Mouse (Mus musculus) limb, embryonic 12.5 days (tissue): Measurements from ENCODE around the gene Tat. TPM values are rescaled to one million over a fixed set of nuclear protein-coding genes. Genes with fewer than 3 reads are reported as not detected.

ENCODE experiments used
- ATAC-seq: fragments of 200-750 bp; cut with Nextera tagmentation; 2 replicates; pipeline ENCODE4 v1.8.0; 2017; ENCODE audit warnings: low read depth, moderate TSS enrichment; ENCODE audit not compliant: insufficient number of reproducible peaks, insufficient read depth, low FRiP score, low TSS enrichment
- H3K27ac ChIP-seq: fragments of 300-500 bp; sonication (generic); 2 replicates; pipeline ENCODE4 v1.5.1; 2016; ENCODE audit warnings: mild to moderate bottlenecking, moderate library complexity
- H3K27me3 ChIP-seq: fragments of 300-500 bp; sonication (generic); 2 replicates; pipeline ENCODE4 v1.6.1; 2016; ENCODE audit warnings: mild to moderate bottlenecking, moderate library complexity
- H3K36me3 ChIP-seq: fragments of 300-500 bp; sonication (generic); 2 replicates; pipeline ENCODE4 v1.6.1; 2016; ENCODE audit warnings: mild to moderate bottlenecking, moderate library complexity
- H3K4me1 ChIP-seq: fragments of 300-500 bp; sonication (generic); replicated peaks from 2 replicates; pipeline ENCODE4 v1.6.1; 2016
- H3K4me2 ChIP-seq: fragments of 300-500 bp; sonication (generic); 2 replicates; pipeline ENCODE4 v1.6.1; 2016; ENCODE audit warnings: mild to moderate bottlenecking, moderate library complexity
- H3K4me3 ChIP-seq: fragments of 300-500 bp; sonication (generic); replicated peaks from 2 replicates; pipeline ENCODE4 v1.5.1; 2016; ENCODE audit warnings: mild to moderate bottlenecking
- H3K9ac ChIP-seq: fragments of 300-500 bp; sonication (generic); replicated peaks from 2 replicates; pipeline ENCODE4 v1.6.1; 2016; ENCODE audit warnings: mild to moderate bottlenecking, moderate library complexity
- H3K9me3 ChIP-seq: fragments of 300-500 bp; sonication (generic); 2 replicates; pipeline ENCODE4 v1.6.1; 2016; ENCODE audit warnings: mild to moderate bottlenecking, moderate library complexity
- WGBS: fragments of 180-500 bp; shearing (Covaris S2); methylation state at CpG from one replicate; pipeline ENCODE4 v1.1.7; 2016; 5-methylcytosine and 5-hydroxymethylcytosine counted together
- polyA plus RNA-seq: library from polyadenylated mRNA; unstranded; fragments of >200 nt; fragmentation: Nextera tagmentation; extraction: Ambion mirVana; gene quantifications from 2 replicates; pipeline ENCODE4 v1.2.1, GENCODE M21; 2016

Gene Tat
- polyA plus RNA-seq, 1 experiment from 2014 or later, result not detected

GRCm38 (mm10) chr8:109983944-109984343 is 6.3 kb upstream of the Tat start:
- H3K27ac ChIP-seq, result no peak overlapping the region
- H3K4me3 ChIP-seq, result no peak overlapping the region
- 0 out of 2 replicates have a peak, but pooled peaks cover 3% of the 10 kb centered on the region for H3K4me1 ChIP-seq
- WGBS, result 52% methylated on average over 5 of the region's 5 CpGs
- H3K27me3 ChIP-seq, result peaks cover 13% of the 10 kb centered on the region; the same call in 1 of the 2 replicates
- H3K9me3 ChIP-seq, result no peaks in the 10 kb centered on the region
- H3K4me2 ChIP-seq, result no peak overlapping the region
- no peaks in the 10 kb centered on the region for H3K36me3 ChIP-seq
- H3K9ac ChIP-seq, result no peak overlapping the region
- no peak for ATAC-seq

DNA sequence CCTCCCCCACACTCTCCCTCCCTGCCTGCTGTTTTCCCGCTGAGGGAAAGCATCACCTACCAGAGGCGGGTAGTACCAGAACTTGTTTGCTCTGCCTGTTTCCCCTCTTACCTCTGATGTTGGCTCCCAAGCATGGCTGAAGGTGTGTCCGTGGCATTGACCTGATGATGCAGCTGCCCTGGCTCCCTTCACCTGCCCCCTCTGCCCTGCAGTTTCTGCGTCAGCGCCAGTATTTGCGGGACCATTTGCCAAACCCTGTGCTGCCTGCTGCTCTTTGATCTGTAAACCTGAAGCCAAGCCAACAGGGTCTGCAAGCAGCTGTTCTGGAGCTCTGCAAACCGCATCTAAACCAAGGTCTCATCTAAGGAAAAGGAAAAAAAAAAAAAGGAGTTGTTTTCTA is 3.9 kb upstream of the Tat start:
- Histone ChIP-seq H3K9ac (no peak overlapping the region), H3K36me3 (no peaks in the 10 kb centered on the region), H3K4me3 (no peak overlapping the region), H3K27me3 (peaks cover 5% of the 10 kb centered on the region; the same call in 1 of the 2 replicates), H3K4me2 (no peak overlapping the region), H3K9me3 (no peaks in the 10 kb centered on the region), H3K4me1 (0 out of 2 replicates have a peak, but pooled peaks cover 3% of the 10 kb centered on the region), H3K27ac (no peak overlapping the region)
- 55% methylated on average over 7 of the region's 7 CpGs for WGBS
- no peak for ATAC-seq

DNA sequence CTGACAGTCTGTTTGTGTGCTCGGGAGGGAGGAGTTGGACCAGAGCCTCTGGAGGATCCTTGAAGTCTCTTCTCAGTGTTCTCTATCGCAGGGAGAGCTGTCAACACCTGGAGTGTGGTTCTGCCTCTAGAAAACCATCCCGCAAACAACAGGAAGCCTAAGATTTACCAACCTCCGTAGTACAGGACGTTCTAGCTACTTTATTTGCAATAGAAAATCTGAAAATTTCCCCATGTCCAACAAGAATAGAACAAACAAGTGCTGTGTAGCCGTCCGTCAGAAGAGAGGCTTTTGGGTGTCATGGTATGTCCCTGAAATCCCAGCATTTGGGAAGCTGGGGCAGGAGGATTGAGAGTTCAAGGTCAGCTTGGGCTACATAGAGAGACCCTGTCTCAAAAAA is 2.5 kb upstream of the Tat start:
- 82% methylated on average over 7 of the region's 7 CpGs for WGBS
- no peak for ATAC-seq
- Histone ChIP-seq H3K4me1 (0 out of 2 replicates have a peak, but pooled peaks cover 3% of the 10 kb centered on the region), H3K9ac (no peak overlapping the region), H3K27ac (no peak overlapping the region), H3K9me3 (no peaks in the 10 kb centered on the region), H3K4me3 (no peak overlapping the region), H3K36me3 (no peaks in the 10 kb centered on the region), H3K4me2 (no peak overlapping the region), H3K27me3 (peaks cover 5% of the 10 kb centered on the region; the same call in 1 of the 2 replicates)

GRCm38 (mm10) chr8:109989151-109989550 is 1.1 kb upstream of the Tat start:
- H3K4me3 ChIP-seq, result no peak overlapping the region
- H3K27ac ChIP-seq, result no peak overlapping the region
- no peaks in the 10 kb centered on the region for H3K9me3 ChIP-seq
- 86% methylated on average over 8 of the region's 8 CpGs for WGBS
- 0 out of 2 replicates have a peak, but pooled peaks cover under 1% of the 10 kb centered on the region for H3K4me1 ChIP-seq
- H3K4me2 ChIP-seq, result no peak overlapping the region
- H3K36me3 ChIP-seq, result no peaks in the 10 kb centered on the region
- no peaks in the 10 kb centered on the region for H3K27me3 ChIP-seq
- H3K9ac ChIP-seq, result no peak overlapping the region
- ATAC-seq, result no peak

GRCm38 (mm10) chr8:109992166-109992565 is 1.9 kb downstream of the Tat start:
- WGBS, result 81% methylated on average over 5 of the region's 5 CpGs
- no peak for ATAC-seq

GRCm38 (mm10) chr8:109992951-109993350 is 2.7 kb downstream of the Tat start:
- Histone ChIP-seq H3K36me3 (no peaks in the 10 kb centered on the region), H3K9me3 (no peaks in the 10 kb centered on the region), H3K27ac (no peak overlapping the region), H3K27me3 (no peaks in the 10 kb centered on the region), H3K9ac (no peak overlapping the region), H3K4me2 (no peak overlapping the region), H3K4me3 (no peak overlapping the region), H3K4me1 (no peaks in the 10 kb centered on the region)
- 78% methylated on average over 1 of the region's 1 CpGs for WGBS
- ATAC-seq, result no peak

More at GRCm38 (mm10) chr8:109992166-109992565, 1.9 kb downstream of the Tat start:
- H3K4me3 ChIP-seq, result no peak overlapping the region
- H3K27me3 ChIP-seq, result no peaks in the 10 kb centered on the region
- H3K9ac ChIP-seq, result no peak overlapping the region
- no peak overlapping the region for H3K4me2 ChIP-seq
- H3K9me3 ChIP-seq, result no peaks in the 10 kb centered on the region
- no peak overlapping the region for H3K27ac ChIP-seq
- H3K4me1 ChIP-seq, result no peaks in the 10 kb centered on the region
- H3K36me3 ChIP-seq, result no peaks in the 10 kb centered on the region

DNA sequence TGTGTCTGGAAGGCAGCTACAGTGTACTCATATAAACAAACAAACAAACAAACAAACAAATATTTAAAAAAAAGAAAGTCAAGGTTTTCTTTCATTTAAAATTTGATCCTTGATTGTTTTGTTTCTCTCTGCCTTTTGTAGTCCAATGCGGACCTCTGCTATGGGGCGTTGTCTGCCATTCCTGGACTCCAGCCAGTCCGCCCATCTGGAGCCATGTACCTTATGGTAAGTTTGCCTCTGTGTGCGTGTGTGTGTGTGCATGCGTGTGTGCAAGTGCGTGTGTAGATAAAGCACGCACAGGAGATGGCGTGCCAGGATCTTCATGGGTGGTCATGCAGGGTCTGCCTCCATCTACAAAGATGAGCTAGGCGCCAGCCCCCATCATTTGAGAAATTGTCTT is 7.1 kb downstream of the Tat start:
- Histone ChIP-seq H3K27me3 (no peaks in the 10 kb centered on the region; the same call in 1 of the 2 replicates), H3K27ac (no peak overlapping the region), H3K4me3 (no peak overlapping the region), H3K36me3 (no peaks in the 10 kb centered on the region), H3K4me1 (no peaks in the 10 kb centered on the region), H3K9ac (no peak overlapping the region), H3K9me3 (no peaks in the 10 kb centered on the region), H3K4me2 (no peak overlapping the region)
- no peak for ATAC-seq
- WGBS, result 94% methylated on average over 9 of the region's 9 CpGs

DNA sequence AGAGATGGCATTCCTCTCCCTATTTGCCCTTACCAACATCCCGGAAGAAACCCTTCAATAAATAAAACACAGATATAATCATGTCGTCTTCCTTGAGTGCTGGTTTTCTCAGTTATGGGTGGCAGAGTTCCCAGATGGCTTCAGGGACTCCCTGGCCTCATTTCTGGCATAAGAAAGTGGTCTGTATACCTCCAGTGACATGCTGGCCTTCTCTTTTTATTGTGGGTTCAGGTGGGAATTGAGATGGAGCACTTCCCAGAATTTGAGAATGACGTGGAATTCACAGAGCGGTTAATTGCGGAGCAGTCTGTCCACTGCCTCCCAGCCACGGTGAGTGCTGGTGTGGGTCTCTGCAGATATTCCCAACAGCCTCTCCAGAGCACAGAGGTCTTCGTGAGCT is 7.8 kb downstream of the Tat start:
- WGBS, result 78% methylated on average over 7 of the region's 7 CpGs
- Histone ChIP-seq H3K9me3 (no peaks in the 10 kb centered on the region), H3K27me3 (no peaks in the 10 kb centered on the region; the same call in 1 of the 2 replicates), H3K36me3 (no peaks in the 10 kb centered on the region), H3K4me1 (no peaks in the 10 kb centered on the region), H3K4me3 (no peak overlapping the region), H3K9ac (no peak overlapping the region), H3K4me2 (no peak overlapping the region), H3K27ac (no peak overlapping the region)
- ATAC-seq, result no peak

DNA sequence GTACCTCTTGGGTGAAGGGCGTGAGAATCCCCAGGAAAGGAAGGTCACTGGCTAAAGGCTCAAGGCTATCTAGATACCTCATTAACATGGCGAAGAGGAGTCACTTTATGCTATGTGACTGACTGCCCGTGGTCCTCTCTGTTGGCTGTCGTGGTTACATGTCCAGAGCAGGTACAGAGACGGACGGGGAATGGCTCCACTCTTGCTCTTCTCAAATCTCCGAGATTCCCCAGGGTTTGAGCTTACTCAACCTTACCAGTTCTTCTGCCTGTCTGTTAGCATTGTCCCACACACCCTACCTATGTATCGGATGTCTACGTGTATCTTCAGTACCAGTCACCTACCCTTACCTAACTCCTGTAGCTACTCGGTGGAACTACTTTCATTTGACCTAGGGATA is 9.7 kb downstream of the Tat start:
- Histone ChIP-seq H3K9me3 (no peaks in the 10 kb centered on the region), H3K4me3 (no peak overlapping the region), H3K4me1 (no peaks in the 10 kb centered on the region), H3K27ac (no peak overlapping the region), H3K27me3 (no peaks in the 10 kb centered on the region; the same call in 1 of the 2 replicates), H3K36me3 (no peaks in the 10 kb centered on the region), H3K9ac (no peak overlapping the region), H3K4me2 (no peak overlapping the region)
- no peak for ATAC-seq
- 82% methylated on average over 10 of the region's 10 CpGs for WGBS

DNA sequence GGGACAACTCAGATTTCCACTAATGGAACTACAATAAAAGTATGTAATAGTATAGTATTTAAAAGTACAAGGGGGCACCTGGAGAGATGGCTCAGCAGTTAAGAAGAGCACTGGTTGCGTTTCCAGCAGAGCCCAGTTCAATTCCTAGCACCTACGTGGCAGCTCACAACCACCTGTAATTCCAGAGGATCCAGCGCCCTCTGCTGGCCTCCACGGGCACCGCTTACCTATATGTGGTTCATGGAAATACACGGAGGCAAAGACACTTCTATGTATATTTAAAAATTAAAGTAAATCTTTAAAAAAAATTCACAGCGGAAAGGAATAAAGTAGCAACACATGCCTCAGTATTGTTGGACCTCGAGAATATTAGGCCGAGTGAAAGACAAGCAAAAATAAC is 12.7 kb downstream of the Tat start:
- no peak for ATAC-seq
- H3K9me3 ChIP-seq, result no peaks in the 10 kb centered on the region
- H3K27ac ChIP-seq, result no peak overlapping the region
- H3K9ac ChIP-seq, result no peak overlapping the region
- peaks cover 6% of the 10 kb centered on the region; the same call in 1 of the 2 replicates for H3K4me1 ChIP-seq
- no peaks in the 10 kb centered on the region for H3K36me3 ChIP-seq
- H3K27me3 ChIP-seq, result no peaks in the 10 kb centered on the region; the same call in 1 of the 2 replicates
- WGBS, result 37% methylated on average over 9 of the region's 9 CpGs
- no peak overlapping the region for H3K4me2 ChIP-seq
- no peak overlapping the region for H3K4me3 ChIP-seq

GRCm38 (mm10) chr8:110004300-110004699 is 14.1 kb downstream of the Tat start:
- H3K9me3 ChIP-seq, result no peaks in the 10 kb centered on the region
- H3K4me3 ChIP-seq, result no peak overlapping the region
- no peaks in the 10 kb centered on the region for H3K36me3 ChIP-seq
- H3K9ac ChIP-seq, result no peak overlapping the region
- no peak for ATAC-seq
- H3K4me1 ChIP-seq, result peaks cover 6% of the 10 kb centered on the region; the same call in 1 of the 2 replicates
- H3K4me2 ChIP-seq, result no peak overlapping the region
- WGBS, result 86% methylated on average over 5 of the region's 5 CpGs
- no peak overlapping the region for H3K27ac ChIP-seq
- 0 out of 2 replicates have a peak, but pooled peaks cover 4% of the 10 kb centered on the region for H3K27me3 ChIP-seq
